Mouse (Mus musculus) bone marrow, adult 2 months (tissue): ENCODE results near the gene Fbxo5. TPM values are rescaled to one million over a fixed set of nuclear protein-coding genes. Genes with fewer than 3 reads are reported as not detected.
A peak's percentile ranks its signal among the peaks of the same experiment; 100 is the strongest.

ENCODE experiments used
- H3K27ac ChIP-seq: fragments of 200-500 bp; 2 replicates; pipeline ENCODE4 v1.5.1; 2012; ENCODE audit warnings: low read depth, mild to moderate bottlenecking, control low read depth, inconsistent platforms, low read length; ENCODE audit not compliant: control insufficient read depth, poor library complexity, insufficient read depth
- H3K4me1 ChIP-seq: fragments of 200-500 bp; 2 replicates; pipeline ENCODE4 v1.6.1; 2011; ENCODE audit warnings: low read length; ENCODE audit not compliant: control insufficient read depth, insufficient read depth
- H3K4me3 ChIP-seq: fragments of 200-500 bp; replicated peaks from 2 replicates; pipeline ENCODE3; 2011; ENCODE audit warnings: mild to moderate bottlenecking, low read depth, low read length, control low read depth; ENCODE audit not compliant: control insufficient read depth
- CTCF ChIP-seq: fragments of 200-500 bp; IDR thresholded peaks from 2 replicates; pipeline ENCODE4 v1.5.1; 2011; ENCODE audit warnings: low read length, control low read depth; ENCODE audit not compliant: control insufficient read depth, insufficient read depth
- POLR2A ChIP-seq: fragments of 200-500 bp; IDR thresholded peaks from 2 replicates; pipeline ENCODE4 v1.6.1; 2011; ENCODE audit warnings: low read depth, mild to moderate bottlenecking, control low read depth, low read length, borderline replicate concordance; ENCODE audit not compliant: control insufficient read depth
- WGBS: fragments of 180-500 bp; shearing (Covaris S2); methylation state at CpG from one replicate; pipeline ENCODE4 v1.1.7; 2018; 5-methylcytosine and 5-hydroxymethylcytosine counted together
- polyA plus RNA-seq: library from polyadenylated mRNA; stranded (reverse); fragments of >200 nt; gene quantifications from 2 replicates; pipeline ENCODE4 v1.2.4, GENCODE M21; 2011; ENCODE audit warnings: low replicate concordance; ENCODE audit not compliant: missing spikeins, insufficient read depth, insufficient read length

Gene Fbxo5
- polyA plus RNA-seq, 1 experiment = 54.1 TPM

- H3K4me1 ChIP-seq = no peaks in the 10 kb centered on the region; the same call in 1 of the 2 replicates
These were observed 676 bp downstream of the Fbxo5 start for GRCm38 (mm10) chr10:5804691-5805156.

GRCm38 (mm10) chr10:5803739-5804138, 1.7 kb downstream of the Fbxo5 start:
- TF ChIP-seq CTCF (no peak), POLR2A (no peak)
- peak overlapping the region; percentile 73 for H3K4me3 ChIP-seq
- no peaks in the 10 kb centered on the region; the same call in 1 of the 2 replicates for H3K4me1 ChIP-seq
- H3K27ac ChIP-seq = no peak overlapping the region
- 4% methylated on average over 1 of the region's 1 CpGs for WGBS

More at GRCm38 (mm10) chr10:5804691-5805156, 676 bp downstream of the Fbxo5 start:
- H3K4me3 ChIP-seq = peak overlapping the region; percentile 96
- TF ChIP-seq POLR2A = no peak
- no peak for TF ChIP-seq CTCF
- H3K27ac ChIP-seq = peak overlapping the region; percentile 88
- under 1% methylated on average over 24 of the region's 24 CpGs for WGBS

GRCm38 (mm10) chr10:5802866-5803265, 2.5 kb downstream of the Fbxo5 start:
- no peak overlapping the region for H3K27ac ChIP-seq
- H3K4me1 ChIP-seq = no peaks in the 10 kb centered on the region; the same call in 1 of the 2 replicates
- no peak for TF ChIP-seq CTCF
- TF ChIP-seq POLR2A = no peak
- 23% methylated on average over 6 of the region's 6 CpGs for WGBS
- peak overlapping the region; percentile 82 for H3K4me3 ChIP-seq

GRCm38 (mm10) chr10:5800490-5800889, 4.9 kb downstream of the Fbxo5 start:
- no peak for TF ChIP-seq CTCF
- TF ChIP-seq POLR2A = no peak
- no peaks in the 10 kb centered on the region; the same call in 1 of the 2 replicates for H3K4me1 ChIP-seq
- no peak overlapping the region for H3K4me3 ChIP-seq
- WGBS = 92% methylated on average over 1 of the region's 1 CpGs
- no peak overlapping the region for H3K27ac ChIP-seq

- no peak overlapping the region for H3K27ac ChIP-seq
These were observed 7.3 kb downstream of the Fbxo5 start for GRCm38 (mm10) chr10:5798069-5798468.

GRCm38 (mm10) chr10:5790657-5791056, 14.7 kb downstream of the Fbxo5 start:
- TF ChIP-seq POLR2A (no peak), CTCF (peak; percentile 33; the same call in 1 of the 2 replicates)
- H3K4me3 ChIP-seq = no peak overlapping the region
- no peak overlapping the region for H3K27ac ChIP-seq
- WGBS = 17% methylated on average over 12 of the region's 12 CpGs
- no peaks in the 10 kb centered on the region for H3K4me1 ChIP-seq

More at GRCm38 (mm10) chr10:5798069-5798468, 7.3 kb downstream of the Fbxo5 start:
- H3K4me1 ChIP-seq = no peaks in the 10 kb centered on the region; the same call in 1 of the 2 replicates
- WGBS = 94% methylated on average over 4 of the region's 4 CpGs
- H3K4me3 ChIP-seq = no peak overlapping the region
- TF ChIP-seq CTCF = no peak
- no peak for TF ChIP-seq POLR2A

- no peak overlapping the region for H3K4me3 ChIP-seq
- no peak overlapping the region for H3K27ac ChIP-seq
- 9% methylated on average over 4 of the region's 4 CpGs for WGBS
- TF ChIP-seq POLR2A = no peak
- TF ChIP-seq CTCF = peak; percentile 64
- H3K4me1 ChIP-seq = no peaks in the 10 kb centered on the region
These were observed 18.5 kb downstream of the Fbxo5 start for GRCm38 (mm10) chr10:5786923-5787322.

Other genes with a start within 250 kb of the Fbxo5 start
- 3.6 and 5.8 TPM in 2 replicates for gene Myct1, start 211.8 kb downstream of the Fbxo5 start, polyA plus RNA-seq
- not detected in 2 replicates for gene Vip, start 166.4 kb downstream of the Fbxo5 start, polyA plus RNA-seq
- 12.1 and 27.6 TPM in 2 replicates for gene Mtrf1l, start 18.3 kb upstream of the Fbxo5 start, polyA plus RNA-seq
- gene Rgs17, start 116.8 kb upstream of the Fbxo5 start, polyA plus RNA-seq = not detected in 2 replicates